Mouse (Mus musculus): ENCODE measurements around the gene Gtf2e1. TPM values are rescaled to one million over a fixed set of nuclear protein-coding genes. Genes with fewer than 3 reads are reported as not detected.

Gene Gtf2e1
- polyA plus RNA-seq, 1 experiment: 12.1 TPM

- TF ChIP-seq CTCF (IDR thresholded peaks at IDR 0.05; ENCODE audit: borderline replicate concordance, insufficient read depth, low read depth, low read length): no peak
- no peak for TF ChIP-seq POLR2A (IDR thresholded peaks at IDR 0.05; ENCODE audit: borderline replicate concordance, insufficient read depth, low read length)
- H3K4me3 ChIP-seq (replicated peaks; ENCODE audit: insufficient read depth, low read depth, low read length): no peak overlapping the region
- H3K27ac ChIP-seq (ENCODE audit: insufficient read depth, low read length): no peak overlapping the region
- no peaks in the 10 kb centered on the region for H3K27me3 ChIP-seq (ENCODE audit: control insufficient read depth, insufficient read depth, low read length)
- no peak for DNase-seq
- no peaks in the 10 kb centered on the region for H3K4me1 ChIP-seq (ENCODE audit: control insufficient read depth, insufficient read depth, low read length)
- WGBS: 94% methylated on average over 2 of the region's 2 CpGs
These were observed 19.2 kb downstream of the Gtf2e1 start for GRCm38 (mm10) chr16:37520190-37521040.

- Histone ChIP-seq H3K27me3 (ENCODE audit: control insufficient read depth, insufficient read depth, low read length) (no peaks in the 10 kb centered on the region), H3K27ac (ENCODE audit: insufficient read depth, low read length) (no peak overlapping the region), H3K4me3 (replicated peaks; ENCODE audit: insufficient read depth, low read depth, low read length) (no peak overlapping the region), H3K4me1 (ENCODE audit: control insufficient read depth, insufficient read depth, low read length) (no peaks in the 10 kb centered on the region)
- no peak for DNase-seq
- WGBS: 100% methylated on average over 1 of the region's 1 CpGs
- no peak for TF ChIP-seq POLR2A (IDR thresholded peaks at IDR 0.05; ENCODE audit: borderline replicate concordance, insufficient read depth, low read length)
These were observed 19.9 kb downstream of the Gtf2e1 start for GRCm38 (mm10) chr16:37519721-37520120.

- 85% methylated on average over 2 of the region's 2 CpGs for WGBS
- Histone ChIP-seq H3K4me3 (replicated peaks; ENCODE audit: insufficient read depth, low read depth, low read length) (no peak overlapping the region), H3K27ac (ENCODE audit: insufficient read depth, low read length) (no peak overlapping the region), H3K27me3 (ENCODE audit: control insufficient read depth, insufficient read depth, low read length) (no peaks in the 10 kb centered on the region), H3K4me1 (ENCODE audit: control insufficient read depth, insufficient read depth, low read length) (no peaks in the 10 kb centered on the region)
- no peak for DNase-seq
- TF ChIP-seq CTCF (IDR thresholded peaks at IDR 0.05; ENCODE audit: borderline replicate concordance, insufficient read depth, low read depth, low read length): no peak
- TF ChIP-seq POLR2A (IDR thresholded peaks at IDR 0.05; ENCODE audit: borderline replicate concordance, insufficient read depth, low read length): no peak
These were observed 20.9 kb downstream of the Gtf2e1 start for GRCm38 (mm10) chr16:37518662-37519061.

GRCm38 (mm10) chr16:37517596-37518211, 21.9 kb downstream of the Gtf2e1 start:
- Histone ChIP-seq H3K27me3 (ENCODE audit: control insufficient read depth, insufficient read depth, low read length) (no peaks in the 10 kb centered on the region), H3K4me1 (ENCODE audit: control insufficient read depth, insufficient read depth, low read length) (no peaks in the 10 kb centered on the region), H3K4me3 (replicated peaks; ENCODE audit: insufficient read depth, low read depth, low read length) (no peak overlapping the region), H3K27ac (ENCODE audit: insufficient read depth, low read length) (no peak overlapping the region)
- TF ChIP-seq POLR2A (IDR thresholded peaks at IDR 0.05; ENCODE audit: borderline replicate concordance, insufficient read depth, low read length) (no peak), CTCF (IDR thresholded peaks at IDR 0.05; ENCODE audit: borderline replicate concordance, insufficient read depth, low read depth, low read length) (no peak)
- WGBS: 94% methylated on average over 4 of the region's 4 CpGs
- no peak for DNase-seq

- WGBS: 89% methylated on average over 6 of the region's 6 CpGs
- Histone ChIP-seq H3K27me3 (ENCODE audit: control insufficient read depth, insufficient read depth, low read length) (no peaks in the 10 kb centered on the region), H3K4me1 (ENCODE audit: control insufficient read depth, insufficient read depth, low read length) (no peaks in the 10 kb centered on the region), H3K27ac (ENCODE audit: insufficient read depth, low read length) (no peak overlapping the region), H3K4me3 (replicated peaks; ENCODE audit: insufficient read depth, low read depth, low read length) (no peak overlapping the region)
- DNase-seq: no peak
- TF ChIP-seq CTCF (IDR thresholded peaks at IDR 0.05; ENCODE audit: borderline replicate concordance, insufficient read depth, low read depth, low read length) (no peak), POLR2A (IDR thresholded peaks at IDR 0.05; ENCODE audit: borderline replicate concordance, insufficient read depth, low read length) (no peak)
These were observed 23.1 kb downstream of the Gtf2e1 start for GRCm38 (mm10) chr16:37516376-37516993.

GRCm38 (mm10) chr16:37514644-37515043, 24.9 kb downstream of the Gtf2e1 start:
- no peak for DNase-seq
- no peak for TF ChIP-seq POLR2A (IDR thresholded peaks at IDR 0.05; ENCODE audit: borderline replicate concordance, insufficient read depth, low read length)
- no peak for TF ChIP-seq CTCF (IDR thresholded peaks at IDR 0.05; ENCODE audit: borderline replicate concordance, insufficient read depth, low read depth, low read length)
- no peak overlapping the region for H3K27ac ChIP-seq (ENCODE audit: insufficient read depth, low read length)
- WGBS: 77% methylated on average over 8 of the region's 8 CpGs
- no peaks in the 10 kb centered on the region for H3K4me1 ChIP-seq (ENCODE audit: control insufficient read depth, insufficient read depth, low read length)
- no peak overlapping the region for H3K4me3 ChIP-seq (replicated peaks; ENCODE audit: insufficient read depth, low read depth, low read length)
- no peaks in the 10 kb centered on the region for H3K27me3 ChIP-seq (ENCODE audit: control insufficient read depth, insufficient read depth, low read length)

- H3K4me3 ChIP-seq (replicated peaks; ENCODE audit: insufficient read depth, low read depth, low read length): no peak overlapping the region
- H3K4me1 ChIP-seq (ENCODE audit: control insufficient read depth, insufficient read depth, low read length): no peaks in the 10 kb centered on the region
- TF ChIP-seq POLR2A (IDR thresholded peaks at IDR 0.05; ENCODE audit: borderline replicate concordance, insufficient read depth, low read length): no peak
- TF ChIP-seq CTCF (IDR thresholded peaks at IDR 0.05; ENCODE audit: borderline replicate concordance, insufficient read depth, low read depth, low read length): no peak
- H3K27ac ChIP-seq (ENCODE audit: insufficient read depth, low read length): no peak overlapping the region
- 68% methylated on average over 15 of the region's 15 CpGs for whole genome bisulfite sequencing
- no peak for DNase-seq
- H3K27me3 ChIP-seq (ENCODE audit: control insufficient read depth, insufficient read depth, low read length): no peaks in the 10 kb centered on the region
These were observed 28.1 kb downstream of the Gtf2e1 start for GRCm38 (mm10) chr16:37511489-37511888.
